Mouse (Mus musculus) liver, postnatal 0 days (tissue): Measurements from ENCODE around the gene Thsd4. TPM values are rescaled to one million over a fixed set of nuclear protein-coding genes. Genes with fewer than 3 reads are reported as not detected.

Experiments
- ATAC-seq: fragments of 200-750 bp; cut with Nextera tagmentation; 2 replicates; pipeline ENCODE4 v1.8.0; 2017; ENCODE audit warnings: mild to moderate bottlenecking, moderate library complexity
- DNase-seq: peaks from one replicate; pipeline ENCODE4 v3.0.0-alpha.2; 2016
- H3K27ac ChIP-seq: fragments of 300-500 bp; sonication (generic); 2 replicates; pipeline ENCODE4 v1.5.1; 2014; ENCODE audit warnings: antibody characterized with exemption, moderate library complexity, mild to moderate bottlenecking, low read depth
- H3K27me3 ChIP-seq: fragments of 300-500 bp; sonication (generic); 2 replicates; pipeline ENCODE4 v1.6.1; 2014; ENCODE audit warnings: low read length, control low read depth, mixed read lengths; ENCODE audit not compliant: insufficient read depth
- H3K36me3 ChIP-seq: fragments of 300-500 bp; sonication (generic); replicated peaks from 2 replicates; pipeline ENCODE4 v1.6.1; 2014; ENCODE audit warnings: mild to moderate bottlenecking, control low read depth, low read length, moderate library complexity, mixed read lengths; ENCODE audit not compliant: insufficient read depth
- H3K4me1 ChIP-seq: fragments of 300-500 bp; sonication (generic); 2 replicates; pipeline ENCODE4 v1.6.1; 2014; ENCODE audit warnings: antibody characterized with exemption, mild to moderate bottlenecking, control low read depth; ENCODE audit not compliant: insufficient read depth
- H3K4me2 ChIP-seq: fragments of 300-500 bp; sonication (generic); 2 replicates; pipeline ENCODE4 v1.6.1; 2014; ENCODE audit warnings: low read depth, mild to moderate bottlenecking, low read length, moderate library complexity, mixed read lengths
- H3K4me3 ChIP-seq: fragments of 300-500 bp; sonication (generic); 2 replicates; pipeline ENCODE4 v1.5.1; 2014; ENCODE audit warnings: low read depth, low read length
- H3K9ac ChIP-seq: fragments of 300-500 bp; sonication (generic); replicated peaks from 2 replicates; pipeline ENCODE4 v1.6.1; 2014; ENCODE audit warnings: mild to moderate bottlenecking, moderate library complexity
- H3K9me3 ChIP-seq: fragments of 300-500 bp; sonication (generic); 2 replicates; pipeline ENCODE4 v1.6.1; 2016; ENCODE audit warnings: mild to moderate bottlenecking, control low read depth, low read length, mixed read lengths
- CTCF ChIP-seq: sonication (generic); IDR thresholded peaks from 2 replicates; pipeline ENCODE4 v1.5.1; 2016; ENCODE audit warnings: antibody characterized with exemption, low read depth
- EP300 ChIP-seq: IDR thresholded peaks from 2 replicates; pipeline ENCODE4 v1.6.1; 2016; ENCODE audit warnings: antibody characterized with exemption, low read depth, mild to moderate bottlenecking
- WGBS: fragments of 180-500 bp; shearing (Covaris S2); extraction: QIAGEN DNeasy Blood & Tissue Kit; methylation state at CpG from one replicate; pipeline ENCODE4 v1.1.7; 2014; ENCODE audit not compliant: insufficient replicate concordance; 5-methylcytosine and 5-hydroxymethylcytosine counted together
- polyA plus RNA-seq: library from polyadenylated mRNA; unstranded; fragments of >200 nt; fragmentation: Nextera tagmentation; extraction: Ambion mirVana; gene quantifications from 2 replicates; pipeline ENCODE4 v1.2.1, GENCODE M21; 2015

Thsd4 gene
- polyA plus RNA-seq, 1 experiment from 2014 or later = 0.70 TPM

- Histone ChIP-seq H3K27me3 (no peaks in the 10 kb centered on the region), H3K9me3 (no peaks in the 10 kb centered on the region), H3K27ac (no peak overlapping the region), H3K4me1 (no peaks in the 10 kb centered on the region), H3K9ac (no peak overlapping the region), H3K4me3 (no peak overlapping the region), H3K36me3 (no peaks in the 10 kb centered on the region), H3K4me2 (no peak overlapping the region)
- TF ChIP-seq EP300 (no peak), CTCF (peak; percentile 69)
- DNase-seq = peak; percentile 41
- 68% methylated on average over 3 of the region's 3 CpGs for WGBS
- no peak for ATAC-seq
Measured at GRCm38 (mm10) chr9:60251765-60252164, 270.1 kb downstream of the Thsd4 start.

GRCm38 (mm10) chr9:60250403-60250802, 271.4 kb downstream of the Thsd4 start:
- TF ChIP-seq CTCF = no peak
- no peak for TF ChIP-seq EP300
- H3K9ac ChIP-seq = no peak overlapping the region
- H3K9me3 ChIP-seq = no peaks in the 10 kb centered on the region
- DNase-seq (no peak), ATAC-seq (no peak)
- no peaks in the 10 kb centered on the region for H3K4me1 ChIP-seq
- H3K4me2 ChIP-seq = no peak overlapping the region
- H3K27me3 ChIP-seq = no peaks in the 10 kb centered on the region
- no peak overlapping the region for H3K4me3 ChIP-seq
- no peaks in the 10 kb centered on the region for H3K36me3 ChIP-seq
- H3K27ac ChIP-seq = no peak overlapping the region

- no peak for DNase-seq
Measured at GRCm38 (mm10) chr9:60247998-60248397, 273.8 kb downstream of the Thsd4 start.

GRCm38 (mm10) chr9:60244943-60245342, 276.9 kb downstream of the Thsd4 start:
- no peak overlapping the region for H3K4me3 ChIP-seq
- no peak for ATAC-seq
- H3K27me3 ChIP-seq = no peaks in the 10 kb centered on the region
- 5% methylated on average over 5 of the region's 5 CpGs for WGBS
- H3K27ac ChIP-seq = no peak overlapping the region
- no peak overlapping the region for H3K4me2 ChIP-seq
- DNase-seq = peak; percentile 67
- no peak overlapping the region for H3K9ac ChIP-seq
- no peaks in the 10 kb centered on the region for H3K4me1 ChIP-seq
- TF ChIP-seq EP300 (no peak), CTCF (peak; percentile 95)
- H3K9me3 ChIP-seq = no peaks in the 10 kb centered on the region
- no peaks in the 10 kb centered on the region for H3K36me3 ChIP-seq

More at GRCm38 (mm10) chr9:60247998-60248397, 273.8 kb downstream of the Thsd4 start:
- Histone ChIP-seq H3K9ac (no peak overlapping the region), H3K4me3 (no peak overlapping the region), H3K4me1 (no peaks in the 10 kb centered on the region), H3K4me2 (no peak overlapping the region), H3K27me3 (no peaks in the 10 kb centered on the region), H3K36me3 (no peaks in the 10 kb centered on the region), H3K9me3 (no peaks in the 10 kb centered on the region), H3K27ac (no peak overlapping the region)
- WGBS = 75% methylated on average over 3 of the region's 3 CpGs
- no peak for ATAC-seq
- no peak for TF ChIP-seq EP300
- TF ChIP-seq CTCF = no peak

- no peaks in the 10 kb centered on the region for H3K4me1 ChIP-seq
- no peaks in the 10 kb centered on the region for H3K9me3 ChIP-seq
- WGBS = 58% methylated on average over 6 of the region's 6 CpGs
- H3K4me2 ChIP-seq = no peak overlapping the region
- H3K9ac ChIP-seq = no peak overlapping the region
- H3K27me3 ChIP-seq = no peaks in the 10 kb centered on the region
- no peak overlapping the region for H3K4me3 ChIP-seq
- TF ChIP-seq CTCF (peak; percentile 78), EP300 (no peak)
- no peak overlapping the region for H3K27ac ChIP-seq
- DNase-seq (peak; percentile 45), ATAC-seq (no peak)
- H3K36me3 ChIP-seq = no peaks in the 10 kb centered on the region
Measured at GRCm38 (mm10) chr9:60243503-60243902, 278.3 kb downstream of the Thsd4 start.

GRCm38 (mm10) chr9:60237667-60238066, 284.2 kb downstream of the Thsd4 start:
- WGBS = 46% methylated on average over 4 of the region's 4 CpGs
- no peak for ATAC-seq
- no peaks in the 10 kb centered on the region for H3K27me3 ChIP-seq
- no peak overlapping the region for H3K4me2 ChIP-seq
- no peak overlapping the region for H3K4me3 ChIP-seq
- peak; percentile 76 for TF ChIP-seq CTCF
- TF ChIP-seq EP300 = no peak
- H3K9me3 ChIP-seq = no peaks in the 10 kb centered on the region
- H3K27ac ChIP-seq = no peak overlapping the region
- no peak overlapping the region for H3K9ac ChIP-seq
- DNase-seq = peak; percentile 51
- no peaks in the 10 kb centered on the region for H3K36me3 ChIP-seq
- peaks cover 3% of the 10 kb centered on the region; the same call in 1 of the 2 replicates for H3K4me1 ChIP-seq

GRCm38 (mm10) chr9:60236155-60236554, 285.7 kb downstream of the Thsd4 start:
- 68% methylated on average over 9 of the region's 9 CpGs for WGBS
- H3K4me2 ChIP-seq = no peak overlapping the region
- no peak for TF ChIP-seq CTCF
- no peak overlapping the region for H3K9ac ChIP-seq
- ATAC-seq (no peak), DNase-seq (no peak)
- no peaks in the 10 kb centered on the region for H3K9me3 ChIP-seq
- no peak overlapping the region for H3K4me3 ChIP-seq
- no peak overlapping the region for H3K27ac ChIP-seq
- no peaks in the 10 kb centered on the region for H3K36me3 ChIP-seq
- peaks cover 7% of the 10 kb centered on the region; the same call in 1 of the 2 replicates for H3K4me1 ChIP-seq
- H3K27me3 ChIP-seq = no peaks in the 10 kb centered on the region
